Mouse (Mus musculus): Measurements from ENCODE around the gene Tmem63a.

DNA sequence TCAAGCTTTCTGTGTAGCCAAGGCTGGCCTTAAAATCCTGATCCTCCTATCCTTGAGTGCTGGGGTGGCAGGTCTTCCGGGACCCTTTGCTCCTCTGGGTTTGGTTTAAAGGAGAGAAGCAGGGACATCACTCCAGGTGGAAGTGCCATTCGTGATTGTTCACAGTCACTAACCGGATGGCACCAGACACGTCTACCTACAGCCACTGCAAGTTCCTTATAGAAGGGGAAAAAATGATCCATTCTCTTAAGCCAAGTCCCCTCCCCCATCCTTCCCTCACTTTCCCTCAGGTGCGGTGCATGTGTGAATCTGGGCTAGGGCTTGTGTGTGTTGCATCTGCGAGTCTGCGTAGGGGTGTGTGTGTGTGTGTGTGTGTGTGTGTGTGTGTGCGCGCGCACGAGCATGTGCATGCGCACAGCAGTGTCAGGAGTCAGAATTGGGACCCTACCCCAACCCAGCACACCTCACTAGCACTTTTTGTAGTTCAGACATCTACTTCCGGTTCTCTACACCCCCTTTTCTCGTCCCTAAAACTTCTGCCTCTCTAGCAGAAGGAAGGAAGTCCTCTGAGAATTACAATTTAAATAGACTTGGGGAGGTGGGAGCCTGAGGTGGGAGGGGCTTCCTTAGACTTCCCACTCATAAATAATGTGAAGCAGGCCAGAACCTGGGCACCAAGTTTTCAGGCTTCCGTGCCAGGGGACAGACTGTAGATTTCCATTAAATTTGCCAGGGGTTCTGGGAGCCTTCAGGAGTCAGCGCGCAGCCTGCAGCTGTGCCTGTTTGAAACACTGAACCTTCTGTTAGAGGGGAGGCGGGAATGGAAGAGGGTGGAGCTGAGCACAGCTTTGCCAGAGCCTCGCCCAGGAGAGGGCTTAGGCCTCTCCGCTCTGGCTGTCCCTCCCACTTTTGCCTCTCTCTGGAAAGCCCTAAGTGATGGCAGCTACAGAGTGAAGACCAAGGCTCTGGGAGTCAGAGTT lies 3.1 kb downstream of the Tmem63a start:
- no peak for TF ChIP-seq EP300 (IDR thresholded peaks at IDR 0.05)
- TF ChIP-seq CTCF (IDR thresholded peaks at IDR 0.05), result no peak
